Mouse (Mus musculus) MEL (cell line): ENCODE measurements around the gene Btla. TPM values are rescaled to one million over a fixed set of nuclear protein-coding genes. Genes with fewer than 3 reads are reported as not detected.

Source experiments
- DNase-seq: peaks from one replicate; pipeline ENCODE4 v3.0.0; 2011; ENCODE audit warnings: low read depth, low spot score
- H3K27ac ChIP-seq: 2 replicates; pipeline ENCODE4 v1.5.1; 2012; ENCODE audit warnings: low read depth, mild to moderate bottlenecking, control low read depth, low read length, moderate library complexity; ENCODE audit not compliant: control insufficient read depth
- H3K27me3 ChIP-seq, 2 experiments: fragments of 150-350 bp in 1 of 2; sonication (generic) in 1 of 2; 2 replicates each; pipeline ENCODE4 v1.6.1; 2012; ENCODE audit warnings: low read length in 2 of 2, mild to moderate bottlenecking in 2 of 2, improper control_type of control experiment in 1 of 2, moderate library complexity in 1 of 2; ENCODE audit not compliant: insufficient read depth in 2 of 2, control insufficient read depth in 1 of 2
- H3K36me3 ChIP-seq, 2 experiments: 2 replicates each; pipeline ENCODE4 v1.6.1; 2012 to 2014; ENCODE audit warnings: low read length in 2 of 2, improper control_type of control experiment in 1 of 2, inconsistent platforms in 1 of 2, mild to moderate bottlenecking in 1 of 2; ENCODE audit not compliant: insufficient read depth in 2 of 2, control insufficient read depth in 1 of 2
- H3K4me1 ChIP-seq, 2 experiments: fragments of 150-350 bp in 1 of 2; sonication (generic) in 1 of 2; 2 replicates each; pipeline ENCODE4 v1.6.1; 2012; ENCODE audit warnings: low read length in 2 of 2, improper control_type of control experiment in 1 of 2, mild to moderate bottlenecking in 1 of 2; ENCODE audit not compliant: insufficient read depth in 2 of 2, control insufficient read depth in 1 of 2
- H3K4me3 ChIP-seq, 2 experiments: fragments of 150-350 bp in 1 of 2; sonication (generic) in 1 of 2; 2 replicates each; pipeline ENCODE4 v1.5.1; 2012; ENCODE audit warnings: low read depth in 2 of 2, low read length in 2 of 2, mild to moderate bottlenecking in 2 of 2, moderate library complexity in 2 of 2, control low read depth in 1 of 2, improper control_type of control experiment in 1 of 2; ENCODE audit not compliant: control insufficient read depth in 1 of 2, insufficient read depth in 1 of 2
- H3K79me2 ChIP-seq: 2 replicates; pipeline ENCODE4 v1.6.1; 2012; ENCODE audit warnings: mild to moderate bottlenecking, low read length, moderate library complexity; ENCODE audit not compliant: control insufficient read depth, poor library complexity, insufficient read depth
- H3K9ac ChIP-seq: 2 replicates; pipeline ENCODE4 v1.6.1; 2012; ENCODE audit warnings: low read depth, mild to moderate bottlenecking, control low read depth, low read length, moderate library complexity; ENCODE audit not compliant: control insufficient read depth, poor library complexity, severe bottlenecking
- H3K9me3 ChIP-seq: fragments of 150-350 bp; sonication (generic); replicated peaks from 2 replicates; pipeline ENCODE4 v1.6.1; 2012; ENCODE audit warnings: mild to moderate bottlenecking, low read length, improper control_type of control experiment, moderate library complexity; ENCODE audit not compliant: insufficient read depth
- BHLHE40 ChIP-seq: IDR thresholded peaks from 2 replicates; pipeline ENCODE4 v1.6.1; 2012; ENCODE audit warnings: low read depth, mild to moderate bottlenecking, inconsistent platforms, low read length, improper control_type of control experiment, borderline replicate concordance
- CHD1 ChIP-seq: IDR thresholded peaks from 2 replicates; pipeline ENCODE4 v1.6.1; 2012; ENCODE audit warnings: low read depth, mild to moderate bottlenecking, inconsistent platforms, low read length, improper control_type of control experiment
- CHD2 ChIP-seq: IDR thresholded peaks from 2 replicates; pipeline ENCODE4 v1.6.1; 2011; ENCODE audit warnings: low read length, improper control_type of control experiment
- CTCF ChIP-seq, 3 experiments: IDR thresholded peaks in 2 of 3; conservative IDR thresholded peaks in 1 of 3; 2 replicates each; pipeline ENCODE4 v1.5.1; 2011 to 2012; ENCODE audit warnings: low read length in 3 of 3, low read depth in 2 of 3, mild to moderate bottlenecking in 2 of 3, improper control_type of control experiment in 1 of 3, inconsistent platforms in 1 of 3, mixed read lengths in 1 of 3, moderate library complexity in 1 of 3; ENCODE audit not compliant: control insufficient read depth in 1 of 3, insufficient read depth in 1 of 3, poor library complexity in 1 of 3, severe bottlenecking in 1 of 3
- E2F4 ChIP-seq: IDR thresholded peaks from 2 replicates; pipeline ENCODE4 v1.6.1; 2011; ENCODE audit warnings: low read depth, low read length, improper control_type of control experiment, borderline replicate concordance
- EP300 ChIP-seq, 2 experiments: IDR thresholded peaks; 2 replicates each; pipeline ENCODE4 v1.6.1; 2011; ENCODE audit warnings: improper control_type of control experiment in 2 of 2, low read length in 2 of 2, low read depth in 1 of 2, mild to moderate bottlenecking in 1 of 2
- ETS1 ChIP-seq: IDR thresholded peaks from 2 replicates; pipeline ENCODE4 v1.6.1; 2012; ENCODE audit warnings: low read depth, mild to moderate bottlenecking, inconsistent platforms, low read length, improper control_type of control experiment, moderate library complexity
- GABPA ChIP-seq: IDR thresholded peaks from 2 replicates; pipeline ENCODE4 v1.6.1; 2012; ENCODE audit warnings: low read depth, mild to moderate bottlenecking, inconsistent platforms, low read length, improper control_type of control experiment, moderate library complexity
- GATA1 ChIP-seq: IDR thresholded peaks from 2 replicates; pipeline ENCODE4 v1.6.1; 2011; ENCODE audit warnings: low read depth, low read length, improper control_type of control experiment
- HCFC1 ChIP-seq: IDR thresholded peaks from 2 replicates; pipeline ENCODE4 v1.6.1; 2012; ENCODE audit warnings: low read depth, mild to moderate bottlenecking, inconsistent platforms, low read length, improper control_type of control experiment, moderate library complexity
- JUND ChIP-seq: IDR thresholded peaks from 2 replicates; pipeline ENCODE4 v1.6.1; 2011; ENCODE audit warnings: low read depth, mild to moderate bottlenecking, improper control_type of control experiment, low read length
- KAT2A ChIP-seq: conservative IDR thresholded peaks from 2 replicates; pipeline ENCODE4 v1.6.1; 2012; ENCODE audit warnings: low read depth, low read length, improper control_type of control experiment, inconsistent platforms
- MAX ChIP-seq: IDR thresholded peaks from 2 replicates; pipeline ENCODE4 v1.6.1; 2011; ENCODE audit warnings: low read length, improper control_type of control experiment
- MEF2A ChIP-seq: IDR thresholded peaks from 2 replicates; pipeline ENCODE4 v1.6.1; 2014; ENCODE audit warnings: low read depth, mild to moderate bottlenecking, inconsistent platforms, low read length, improper control_type of control experiment; ENCODE audit not compliant: poor library complexity, insufficient replicate concordance, severe bottlenecking; ENCODE audit errors: extremely low read depth
- MXI1 ChIP-seq: IDR thresholded peaks from 2 replicates; pipeline ENCODE4 v1.6.1; 2011; ENCODE audit warnings: mild to moderate bottlenecking, low read depth, low read length, improper control_type of control experiment
- MYC ChIP-seq: IDR thresholded peaks from 2 replicates; pipeline ENCODE4 v1.6.1; 2011; ENCODE audit warnings: low read depth, mild to moderate bottlenecking, low read length, improper control_type of control experiment, moderate library complexity
- NELFE ChIP-seq: IDR thresholded peaks from 2 replicates; pipeline ENCODE4 v1.6.1; 2011; ENCODE audit warnings: low read depth, low read length, improper control_type of control experiment
- POLR2A ChIP-seq, 2 experiments: IDR thresholded peaks; 2 replicates each; pipeline ENCODE4 v1.6.1; 2011 to 2012; ENCODE audit warnings: low read length in 2 of 2, mild to moderate bottlenecking in 2 of 2, control low read depth in 1 of 2, improper control_type of control experiment in 1 of 2, low read depth in 1 of 2, moderate library complexity in 1 of 2; ENCODE audit not compliant: control insufficient read depth in 1 of 2, insufficient read depth in 1 of 2, poor library complexity in 1 of 2
- RAD21 ChIP-seq: IDR thresholded peaks from 2 replicates; pipeline ENCODE4 v1.6.1; 2011; ENCODE audit warnings: mild to moderate bottlenecking, low read depth, low read length, improper control_type of control experiment
- RCOR1 ChIP-seq: IDR thresholded peaks from 2 replicates; pipeline ENCODE4 v1.6.1; 2012; ENCODE audit warnings: low read depth, mild to moderate bottlenecking, inconsistent platforms, low read length, improper control_type of control experiment
- SIN3A ChIP-seq: IDR thresholded peaks from 2 replicates; pipeline ENCODE4 v1.6.1; 2012; ENCODE audit warnings: low read length, improper control_type of control experiment, inconsistent platforms
- TAL1 ChIP-seq: IDR thresholded peaks from 2 replicates; pipeline ENCODE4 v1.6.1; 2012; ENCODE audit warnings: mild to moderate bottlenecking, inconsistent platforms, low read length, moderate library complexity, mixed read lengths
- TBP ChIP-seq: IDR thresholded peaks from 2 replicates; pipeline ENCODE4 v1.8.0; 2011; ENCODE audit warnings: low read depth, low read length, improper control_type of control experiment
- TCF12 ChIP-seq: IDR thresholded peaks from 2 replicates; pipeline ENCODE4 v1.6.1; 2014; ENCODE audit warnings: low read depth, mild to moderate bottlenecking, inconsistent platforms, low read length, improper control_type of control experiment, moderate library complexity
- UBTF ChIP-seq: IDR thresholded peaks from 2 replicates; pipeline ENCODE4 v1.6.1; 2012; ENCODE audit warnings: low read depth, mild to moderate bottlenecking, inconsistent platforms, low read length, improper control_type of control experiment, moderate library complexity, borderline replicate concordance; ENCODE audit not compliant: insufficient read depth
- USF2 ChIP-seq, 2 experiments: IDR thresholded peaks; 2 replicates each; pipeline ENCODE4 v1.6.1; 2011 to 2012; ENCODE audit warnings: improper control_type of control experiment in 2 of 2, low read length in 2 of 2, borderline replicate concordance in 1 of 2, inconsistent platforms in 1 of 2, low read depth in 1 of 2, mild to moderate bottlenecking in 1 of 2; ENCODE audit not compliant: insufficient read depth in 1 of 2
- ZC3H11A ChIP-seq: IDR thresholded peaks from 2 replicates; pipeline ENCODE4 v1.6.1; 2012; ENCODE audit warnings: low read depth, mild to moderate bottlenecking, inconsistent platforms, low read length, improper control_type of control experiment
- ZMIZ1 ChIP-seq: IDR thresholded peaks from 2 replicates; pipeline ENCODE4 v1.6.1; 2012; ENCODE audit warnings: low read depth, mild to moderate bottlenecking, inconsistent platforms, low read length, improper control_type of control experiment, moderate library complexity
- polyA plus RNA-seq, 2 experiments: library from polyadenylated mRNA; stranded (reverse) in 1 of 2; unstranded in 1 of 2; fragments of >175 nt in 1 of 2; fragments of >200 nt in 1 of 2; gene quantifications; 2 replicates each; pipeline versions ENCODE4 v1.2.1 to v1.2.4; 2012; ENCODE audit warnings: low replicate concordance in 2 of 2, low read depth in 1 of 2; ENCODE audit not compliant: insufficient read length in 2 of 2, insufficient read depth in 1 of 2, missing spikeins in 1 of 2
- total RNA-seq: library from RNA; depleted of rRNA; stranded (reverse); fragments of 300-350 nt; gene quantifications from 2 replicates; pipeline ENCODE4 v1.2.3, GENCODE M21; 2012

The Btla gene
- total and polyA plus RNA-seq, 3 experiments: not detected

GRCm38 (mm10) chr16:45242700-45243099 lies 18.6 kb downstream of the Btla start:
- no peak for DNase-seq
- H3K9me3 ChIP-seq: no peaks in the 10 kb centered on the region
- H3K36me3 ChIP-seq: no peaks in the 10 kb centered on the region
- H3K4me3 ChIP-seq: no peak overlapping the region
- H3K79me2 ChIP-seq: no peaks in the 10 kb centered on the region
- no peak overlapping the region for H3K9ac ChIP-seq
- TF ChIP-seq EP300 (IDR thresholded peaks at IDR 0.05; ENCODE audit: low read depth in 1 of 2, low read length in 2 of 2) (no peak), HCFC1 (no peak), ZC3H11A (no peak), TBP (no peak), TAL1 (no peak), ZMIZ1 (no peak), MAX (no peak), GATA1 (no peak), MXI1 (no peak), UBTF (no peak), RAD21 (no peak), SIN3A (no peak), BHLHE40 (no peak), ETS1 (no peak), CTCF (IDR thresholded peaks at IDR 0.05 in 2 of 3, conservative IDR thresholded peaks at IDR 0.05 in 1 of 3; ENCODE audit: control insufficient read depth in 1 of 3, insufficient read depth in 1 of 3, low read depth in 2 of 3, low read length in 3 of 3, poor library complexity in 1 of 3, severe bottlenecking in 1 of 3) (no peak), KAT2A (no peak)
- H3K27ac ChIP-seq: no peak overlapping the region
- H3K4me1 ChIP-seq: no peaks in the 10 kb centered on the region
- H3K27me3 ChIP-seq: no peaks in the 10 kb centered on the region; a peak in 1 of 4 replicates

- Histone ChIP-seq H3K9me3 (no peaks in the 10 kb centered on the region), H3K27me3 (no peaks in the 10 kb centered on the region; a peak in 1 of 4 replicates), H3K27ac (no peak overlapping the region), H3K4me3 (no peak overlapping the region), H3K4me1 (no peaks in the 10 kb centered on the region), H3K36me3 (no peaks in the 10 kb centered on the region), H3K79me2 (no peaks in the 10 kb centered on the region), H3K9ac (no peak overlapping the region)
- TF ChIP-seq RCOR1: no peak
- no peak for TF ChIP-seq USF2 (IDR thresholded peaks at IDR 0.05; ENCODE audit: borderline replicate concordance in 1 of 2, insufficient read depth in 1 of 2, low read depth in 1 of 2, low read length in 2 of 2)
- TF ChIP-seq CHD1: no peak
- TF ChIP-seq CHD2: no peak
- no peak for TF ChIP-seq POLR2A (IDR thresholded peaks at IDR 0.05; ENCODE audit: control insufficient read depth in 1 of 2, insufficient read depth in 1 of 2, low read depth in 1 of 2, low read length in 2 of 2, poor library complexity in 1 of 2)
- TF ChIP-seq MEF2A: no peak
- TF ChIP-seq NELFE: no peak
- TF ChIP-seq KAT2A: no peak
- TF ChIP-seq TBP: no peak
- TF ChIP-seq GABPA: no peak
- TF ChIP-seq MYC: no peak
- TF ChIP-seq SIN3A: no peak
- TF ChIP-seq JUND: no peak
- no peak for TF ChIP-seq EP300 (IDR thresholded peaks at IDR 0.05; ENCODE audit: low read depth in 1 of 2, low read length in 2 of 2)
- TF ChIP-seq TCF12: no peak
- TF ChIP-seq MAX: no peak
- no peak for TF ChIP-seq E2F4
- DNase-seq: no peak
Measured at GRCm38 (mm10) chr16:45244930-45245472, 20.9 kb downstream of the Btla start.
